Mouse (Mus musculus): ENCODE results near the gene Nfil3. TPM values are rescaled to one million over a fixed set of nuclear protein-coding genes. Genes with fewer than 3 reads are reported as not detected.
A peak's percentile ranks its signal among the peaks of the same experiment; 100 is the strongest.

Nfil3 gene
- total RNA-seq, 1 experiment from 2014 or later, result 144 TPM

DNA sequence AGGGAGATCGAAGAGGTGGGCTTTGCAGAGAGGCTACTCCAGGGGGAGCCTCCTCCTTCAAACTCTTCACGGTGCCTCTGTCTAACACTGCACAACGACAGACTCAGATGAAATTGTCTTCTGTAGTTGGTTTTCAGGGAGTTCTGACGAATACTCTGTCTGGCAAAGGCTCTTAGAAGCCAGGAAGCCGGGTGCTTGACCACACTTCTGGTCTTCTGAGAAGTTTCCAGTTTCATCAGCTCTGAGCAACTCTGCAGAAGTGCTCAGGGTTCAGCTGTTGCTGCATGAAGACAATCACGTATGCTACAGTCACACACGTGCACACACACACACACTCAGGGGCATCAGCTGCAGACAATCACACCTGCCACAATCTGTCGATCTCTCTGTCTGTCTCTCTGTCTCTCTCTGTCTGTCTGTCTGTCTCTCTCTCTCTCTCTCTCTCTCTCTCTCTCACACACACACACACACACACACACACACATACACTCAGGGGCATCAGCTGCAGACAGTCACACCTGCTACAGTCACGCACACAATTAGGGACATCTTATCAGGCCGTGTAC, 5.4 kb upstream of the Nfil3 start:
- no peak for ATAC-seq (replicated peaks; ENCODE audit: insufficient number of reproducible peaks, low FRiP score, low TSS enrichment, poor library complexity, severe bottlenecking)

DNA sequence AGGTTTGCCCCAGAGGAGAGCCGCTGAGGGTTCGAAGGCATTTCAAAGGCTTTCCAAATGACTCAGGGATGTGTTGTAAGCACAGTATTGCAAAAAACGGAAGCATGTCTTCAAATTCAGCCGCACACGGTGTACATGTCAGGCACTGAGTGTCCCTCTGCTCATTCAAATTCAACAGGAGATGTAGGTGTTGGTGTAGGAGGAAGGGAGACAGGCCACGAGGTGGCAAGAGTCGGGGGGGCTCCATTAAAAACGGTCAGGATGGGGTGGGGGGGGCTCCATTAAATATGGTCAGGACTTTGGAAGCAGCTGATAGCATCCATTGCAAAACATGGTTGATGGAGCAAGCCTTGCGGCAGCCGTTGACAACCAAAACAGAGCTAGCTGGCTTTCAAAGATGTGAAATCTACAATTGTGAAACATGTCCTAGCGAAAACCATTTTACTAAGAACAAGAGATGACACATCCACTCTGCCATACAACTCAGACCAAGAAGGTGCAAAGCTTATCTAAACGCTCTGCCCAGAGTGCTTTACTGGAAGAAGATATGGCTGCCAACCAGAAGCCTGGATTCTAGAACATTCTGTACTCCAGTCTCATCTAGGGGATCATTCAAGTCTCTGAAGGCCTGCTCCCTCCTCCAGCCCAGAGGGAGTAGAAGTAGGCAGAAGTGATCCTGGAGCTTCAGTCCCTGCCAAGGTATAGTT, 4.8 kb upstream of the Nfil3 start:
- peak; percentile 34 for ATAC-seq (replicated peaks; ENCODE audit: insufficient number of reproducible peaks, low FRiP score, low TSS enrichment, poor library complexity, severe bottlenecking)

DNA sequence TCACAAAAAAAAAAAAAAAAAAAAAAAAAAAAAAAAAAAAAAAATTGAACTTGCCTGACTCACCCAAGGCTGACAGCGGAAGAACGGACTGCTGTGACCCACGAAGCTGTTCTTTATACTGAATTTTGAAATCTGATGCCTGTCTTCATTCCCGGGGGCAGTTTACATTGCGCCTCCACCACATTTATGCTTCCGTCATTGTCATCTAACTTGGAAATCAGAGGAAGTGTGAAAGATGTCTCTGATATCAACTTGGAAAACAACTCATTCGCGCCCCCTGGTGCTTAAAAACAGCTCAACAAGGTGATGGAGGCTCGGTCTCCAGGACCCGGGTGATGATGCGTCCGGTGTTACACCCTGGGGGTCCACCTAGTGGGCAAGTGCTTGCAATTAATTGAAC, 1.8 kb upstream of the Nfil3 start:
- peak; percentile 32 for ATAC-seq (replicated peaks; ENCODE audit: insufficient number of reproducible peaks, low FRiP score, low TSS enrichment, poor library complexity, severe bottlenecking)

DNA sequence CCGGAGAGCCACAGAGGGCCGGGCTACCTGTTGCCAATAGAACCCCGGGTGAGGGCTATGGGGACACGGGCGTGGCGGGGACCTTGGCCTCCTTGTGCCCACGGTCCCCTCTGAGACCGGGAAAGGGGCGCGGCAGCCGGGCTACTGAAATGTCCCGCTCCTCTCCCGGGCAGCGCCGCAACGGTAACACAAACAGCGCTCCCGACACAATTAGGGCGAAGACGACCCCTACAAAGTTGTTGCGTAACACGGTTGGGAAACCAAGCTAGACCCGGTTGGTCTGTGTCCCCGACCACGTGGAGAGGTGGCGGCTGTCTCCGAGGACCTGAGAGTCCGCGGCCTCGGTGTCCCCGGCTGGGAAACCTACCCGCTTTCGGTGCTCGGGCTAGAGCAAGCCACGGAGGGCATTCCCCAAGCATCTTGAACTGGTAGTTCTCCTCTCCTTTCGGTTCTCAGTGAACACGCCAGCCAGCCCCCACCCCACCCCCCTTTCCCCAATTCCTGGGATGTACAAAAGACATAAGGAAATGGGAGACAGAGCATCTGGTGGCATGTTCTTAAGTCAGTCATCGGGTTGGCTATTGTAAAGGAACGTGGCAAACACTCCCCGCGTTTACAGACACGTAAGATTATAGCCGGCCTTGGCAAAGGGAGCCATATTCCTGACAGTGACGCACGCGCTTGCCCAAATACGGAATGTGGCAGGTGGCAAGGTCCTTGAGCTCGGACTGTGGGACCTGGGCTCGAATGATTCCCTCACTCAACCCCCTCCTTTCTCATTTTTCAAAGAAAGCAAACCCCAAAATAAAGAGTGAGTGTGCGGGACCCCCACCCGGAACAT, 788 bp upstream of the Nfil3 start:
- 0 out of 2 replicates have a peak, but pooled peaks have one; percentile 1 for ATAC-seq (replicated peaks; ENCODE audit: insufficient number of reproducible peaks, low FRiP score, low TSS enrichment, poor library complexity, severe bottlenecking)

DNA sequence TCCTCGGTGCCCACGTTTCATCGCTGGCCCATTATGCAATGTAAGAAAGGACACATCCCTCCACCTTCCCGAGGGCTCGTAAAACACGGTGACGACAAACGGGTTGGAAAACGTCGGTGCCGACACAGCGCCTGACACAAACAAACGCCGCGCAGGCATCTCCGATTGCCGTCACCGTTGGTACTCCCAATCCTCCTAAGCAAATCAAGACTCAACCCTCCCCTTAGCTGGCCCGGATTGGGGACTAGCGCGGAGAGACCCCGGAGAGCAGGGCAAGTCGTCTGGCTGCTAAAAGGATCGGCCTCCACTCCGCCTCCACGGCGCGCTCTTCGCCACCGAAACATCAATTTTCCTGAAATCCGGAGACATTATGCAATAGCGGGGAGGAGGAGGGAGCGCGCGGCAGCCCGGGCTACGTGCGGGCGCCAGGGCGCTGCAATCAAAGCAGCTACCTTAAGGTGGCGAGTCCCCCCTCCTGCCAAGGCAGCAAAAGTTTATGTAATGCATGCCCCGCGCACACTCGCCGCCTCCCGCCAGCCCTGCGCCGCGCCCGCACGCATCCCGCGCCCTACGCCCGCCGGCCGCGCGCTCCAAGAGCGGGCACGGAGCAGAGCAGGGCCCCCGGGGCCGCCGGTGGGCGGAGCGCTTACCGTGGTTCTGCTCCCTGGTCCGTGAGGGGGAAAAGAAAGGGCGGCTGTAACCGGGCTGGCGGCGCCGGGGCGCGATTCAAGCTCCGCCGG, 492 bp downstream of the Nfil3 start:
- ATAC-seq (replicated peaks; ENCODE audit: insufficient number of reproducible peaks, low FRiP score, low TSS enrichment, poor library complexity, severe bottlenecking), result no peak

DNA sequence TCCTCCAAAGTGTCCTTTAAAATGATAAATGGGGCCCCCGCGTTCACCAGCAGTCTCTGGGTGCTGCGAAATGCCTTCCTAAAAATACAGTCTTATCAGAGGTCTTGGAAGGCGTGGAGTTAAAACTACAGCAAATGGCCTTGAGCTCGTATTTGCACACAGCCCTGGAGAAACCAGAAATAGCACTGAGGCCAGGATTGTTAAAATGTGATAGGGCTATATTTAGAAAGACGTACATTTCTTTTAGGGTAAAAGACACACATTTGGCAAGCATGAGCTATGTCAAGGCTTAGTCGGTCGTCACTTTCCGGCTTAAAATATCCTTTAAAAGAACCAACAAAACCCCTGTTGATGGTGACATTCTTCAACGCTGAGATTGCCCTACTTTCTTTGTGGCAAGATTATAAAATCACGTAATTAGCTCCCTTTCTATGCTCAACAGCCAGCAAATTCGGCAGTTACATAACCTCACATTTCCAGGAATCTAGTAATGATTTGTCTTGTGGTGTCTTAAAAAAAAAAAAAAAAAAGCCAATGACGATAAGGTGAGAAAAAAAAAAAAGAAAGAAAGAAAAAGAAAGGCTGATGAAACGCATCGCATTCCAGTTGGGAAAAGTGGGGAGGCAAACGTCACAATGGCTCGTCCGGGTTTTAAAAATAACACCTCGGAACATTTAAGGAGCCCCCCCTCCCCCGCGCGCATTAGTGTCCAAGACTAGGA, 1.4 kb downstream of the Nfil3 start:
- ATAC-seq (replicated peaks; ENCODE audit: insufficient number of reproducible peaks, low FRiP score, low TSS enrichment, poor library complexity, severe bottlenecking), result no peak

DNA sequence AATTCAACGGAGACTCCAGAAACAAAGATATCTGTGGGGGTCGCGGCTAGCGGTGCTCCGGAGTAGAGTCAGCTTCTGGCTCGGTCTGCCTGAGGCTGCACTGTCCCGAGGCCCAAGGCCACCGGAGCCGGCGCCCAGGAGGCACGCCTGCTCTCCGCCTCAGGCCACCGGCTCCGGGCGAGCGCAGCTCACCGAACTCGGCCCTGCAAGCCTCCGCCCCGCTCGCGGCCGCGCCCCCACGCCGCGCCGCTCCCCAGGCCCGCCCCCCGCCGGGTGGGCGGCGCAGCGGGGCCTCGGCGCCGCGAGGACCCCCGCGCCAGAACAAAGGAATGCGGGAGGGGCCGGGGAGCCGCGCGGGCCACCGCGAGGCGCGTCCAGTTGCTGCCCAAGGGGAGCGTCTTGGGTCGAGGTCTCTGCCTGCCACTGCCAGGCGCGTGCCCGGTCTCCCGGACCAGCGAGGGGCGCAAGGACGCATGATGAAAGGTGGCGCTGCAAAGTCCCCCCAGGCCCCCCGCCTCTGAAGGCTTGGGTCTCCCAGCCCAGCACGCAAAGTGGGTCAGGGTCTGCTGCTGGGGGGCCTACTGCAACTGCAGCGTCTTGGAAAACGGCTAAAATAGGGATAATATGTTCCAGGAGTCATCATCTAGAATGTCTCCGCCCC, 2.4 kb downstream of the Nfil3 start:
- ATAC-seq (replicated peaks; ENCODE audit: insufficient number of reproducible peaks, low FRiP score, low TSS enrichment, poor library complexity, severe bottlenecking), result no peak

DNA sequence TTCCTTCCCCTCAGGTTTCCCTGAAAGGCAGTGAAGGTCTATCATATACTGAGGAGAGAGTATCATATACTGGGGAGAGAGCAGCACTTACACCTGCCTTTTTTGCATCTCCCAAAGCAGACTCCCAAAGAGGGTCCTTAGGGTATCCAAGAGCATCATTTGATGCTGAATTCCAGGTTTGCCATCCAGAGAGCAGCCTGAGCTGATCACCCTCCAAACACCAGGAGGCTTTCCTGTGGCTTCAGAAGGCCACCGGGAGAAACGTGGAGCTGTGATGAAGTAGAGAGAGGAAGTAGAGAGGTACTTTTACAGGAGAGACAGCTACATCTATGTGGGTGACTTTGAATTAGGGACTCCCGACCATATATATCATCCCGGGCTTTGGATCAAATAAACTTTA, 3.1 kb downstream of the Nfil3 start:
- ATAC-seq (replicated peaks; ENCODE audit: insufficient number of reproducible peaks, low FRiP score, low TSS enrichment, poor library complexity, severe bottlenecking), result no peak

DNA sequence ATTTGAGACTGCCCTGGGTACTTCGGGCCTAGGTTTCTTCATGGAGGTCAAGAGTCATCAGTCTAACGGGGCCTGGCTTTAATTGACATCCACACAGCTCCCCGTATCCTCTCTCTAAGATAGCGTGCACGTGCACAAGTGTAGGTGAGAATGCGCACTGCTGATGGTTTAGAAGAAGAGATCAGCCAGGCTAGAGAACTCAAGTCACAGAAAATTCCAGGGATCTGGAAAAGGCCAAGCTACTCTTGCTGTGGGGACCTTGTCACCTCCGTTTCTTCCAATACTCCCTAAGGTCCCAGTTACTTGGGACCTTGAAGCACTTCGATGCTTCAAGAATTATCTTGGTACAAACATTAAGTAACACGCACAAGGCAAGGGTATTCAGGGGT, 3.7 kb downstream of the Nfil3 start:
- no peak for ATAC-seq (replicated peaks; ENCODE audit: insufficient number of reproducible peaks, low FRiP score, low TSS enrichment, poor library complexity, severe bottlenecking)

DNA sequence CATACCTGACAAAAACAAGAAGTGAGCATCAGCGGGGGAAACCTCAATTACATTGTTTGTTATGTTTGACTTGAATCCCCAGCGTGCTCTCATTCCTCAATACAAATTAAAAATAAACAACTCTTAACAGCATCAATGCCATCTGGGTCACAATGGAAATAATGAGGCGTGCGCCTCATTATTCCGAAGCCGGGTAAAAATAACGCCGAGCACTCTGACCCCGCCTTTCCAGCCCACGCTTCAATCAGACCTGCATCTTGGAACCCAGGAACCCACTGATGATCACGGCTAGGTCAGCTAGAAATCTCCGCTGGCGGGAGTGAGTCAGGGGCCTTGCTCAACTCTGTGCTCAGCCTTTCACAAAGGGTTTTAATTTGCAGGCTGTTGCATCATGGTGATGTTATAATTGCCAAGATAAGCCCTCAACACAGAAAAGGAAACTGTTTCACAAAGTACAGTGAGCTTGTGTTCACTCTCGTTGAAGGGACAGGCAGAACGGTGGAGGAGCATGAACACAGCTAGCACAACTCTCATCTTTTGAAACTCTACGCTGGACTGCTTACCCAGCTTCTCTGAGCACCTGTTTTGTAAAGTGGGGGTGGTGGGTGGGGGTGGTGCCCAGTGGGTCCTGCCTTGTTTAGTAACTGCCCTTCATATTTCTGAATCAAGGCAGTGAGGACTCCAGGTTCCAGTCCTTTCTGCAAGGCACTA, 4.2 kb downstream of the Nfil3 start:
- peak; percentile 47 for ATAC-seq (replicated peaks; ENCODE audit: insufficient number of reproducible peaks, low FRiP score, low TSS enrichment, poor library complexity, severe bottlenecking)

DNA sequence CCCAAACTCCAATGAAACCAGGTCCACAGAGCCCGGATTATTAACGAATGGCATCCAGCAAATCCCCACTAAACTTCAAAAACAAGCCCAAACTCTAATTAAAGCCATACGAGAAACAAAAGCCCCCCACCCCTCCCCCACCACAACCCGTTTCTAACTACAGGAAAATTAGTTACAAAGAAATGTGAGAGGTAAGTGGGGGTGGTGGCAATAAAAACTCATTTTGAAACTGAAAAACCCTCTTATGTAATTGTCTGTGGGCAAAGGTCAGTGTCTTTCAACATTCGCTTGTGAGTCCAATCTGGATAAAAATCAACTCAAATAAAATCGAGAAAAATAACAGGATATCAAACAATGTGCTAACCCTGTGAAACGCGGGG, 4.8 kb downstream of the Nfil3 start:
- ATAC-seq (replicated peaks; ENCODE audit: insufficient number of reproducible peaks, low FRiP score, low TSS enrichment, poor library complexity, severe bottlenecking), result no peak

DNA sequence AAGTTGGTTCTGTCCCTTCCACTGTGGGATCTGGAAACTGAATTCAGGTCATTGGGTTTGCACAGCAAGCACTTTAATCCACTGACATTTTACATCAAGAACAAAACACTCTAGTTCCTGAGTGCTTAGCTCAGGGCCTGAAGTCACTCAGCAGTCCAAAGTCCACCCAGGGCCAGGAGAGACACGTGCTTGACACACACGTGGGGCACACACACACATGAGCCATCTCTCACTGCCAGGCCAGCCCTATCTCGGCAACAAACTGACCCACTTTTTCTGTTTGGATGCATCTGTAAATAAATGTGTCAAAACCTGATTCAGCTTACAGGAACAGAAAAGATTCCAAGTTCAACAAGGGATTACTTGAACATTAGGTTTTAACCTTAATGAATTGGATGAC, 6.2 kb downstream of the Nfil3 start:
- ATAC-seq (replicated peaks; ENCODE audit: insufficient number of reproducible peaks, low FRiP score, low TSS enrichment, poor library complexity, severe bottlenecking), result no peak

DNA sequence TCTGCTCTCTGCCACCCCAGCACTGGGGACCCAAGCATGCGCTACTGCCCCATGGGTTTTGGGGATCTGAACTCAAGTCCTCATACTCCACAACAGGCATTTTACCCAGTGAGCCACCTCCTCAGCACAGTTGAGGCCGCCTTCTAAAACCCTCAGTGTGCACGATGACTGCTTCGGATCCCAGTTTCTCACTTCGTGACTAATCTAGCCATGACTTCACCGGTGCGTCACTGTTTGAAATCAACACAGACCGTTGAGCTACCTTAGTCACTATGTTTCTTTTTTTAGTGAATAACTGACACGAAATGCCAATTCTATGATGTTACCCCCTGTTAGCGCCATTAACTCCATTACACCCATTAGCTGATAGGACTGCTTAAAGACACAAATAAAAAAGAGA, 7.4 kb downstream of the Nfil3 start:
- no peak for ATAC-seq (replicated peaks; ENCODE audit: insufficient number of reproducible peaks, low FRiP score, low TSS enrichment, poor library complexity, severe bottlenecking)

DNA sequence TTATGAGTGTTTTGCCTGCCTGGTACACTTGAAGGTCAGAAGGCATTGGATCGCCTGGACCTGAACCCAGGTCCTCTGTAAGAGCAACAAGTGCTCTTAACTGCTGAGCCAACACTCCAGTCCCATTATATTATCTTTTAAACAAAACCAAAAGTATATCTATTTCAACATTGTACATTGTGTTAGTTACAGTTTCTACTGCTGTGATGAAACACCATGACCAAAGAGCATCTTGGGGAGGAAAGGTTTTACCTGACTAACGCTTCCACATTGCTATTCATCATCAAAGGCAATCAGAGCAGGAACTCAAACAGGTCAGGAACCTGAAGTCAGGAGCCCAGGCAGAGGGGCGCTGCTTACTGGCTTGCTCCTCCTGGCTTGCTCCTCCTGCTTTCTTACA, 8.2 kb downstream of the Nfil3 start:
- ATAC-seq (replicated peaks; ENCODE audit: insufficient number of reproducible peaks, low FRiP score, low TSS enrichment, poor library complexity, severe bottlenecking), result no peak

DNA sequence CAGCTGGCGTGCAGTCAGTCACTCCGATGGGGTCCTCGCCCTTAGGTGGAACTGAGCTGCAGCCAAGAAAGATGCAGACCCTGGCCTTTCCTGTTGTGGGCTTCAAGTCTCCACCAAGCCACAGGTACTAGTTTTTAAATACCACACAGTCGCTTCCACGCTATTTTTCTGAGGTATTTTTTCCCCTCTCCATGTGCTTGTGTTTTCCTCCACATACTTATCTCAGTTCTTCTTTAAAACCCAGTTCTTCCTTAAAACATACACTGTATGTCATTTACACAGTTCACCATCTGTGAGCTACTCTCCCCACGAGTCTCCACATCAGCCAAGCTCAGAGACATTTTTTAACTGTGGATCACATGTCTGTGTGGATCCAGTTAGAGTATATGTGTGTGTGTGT, 10.0 kb downstream of the Nfil3 start:
- ATAC-seq (replicated peaks; ENCODE audit: insufficient number of reproducible peaks, low FRiP score, low TSS enrichment, poor library complexity, severe bottlenecking), result no peak

DNA sequence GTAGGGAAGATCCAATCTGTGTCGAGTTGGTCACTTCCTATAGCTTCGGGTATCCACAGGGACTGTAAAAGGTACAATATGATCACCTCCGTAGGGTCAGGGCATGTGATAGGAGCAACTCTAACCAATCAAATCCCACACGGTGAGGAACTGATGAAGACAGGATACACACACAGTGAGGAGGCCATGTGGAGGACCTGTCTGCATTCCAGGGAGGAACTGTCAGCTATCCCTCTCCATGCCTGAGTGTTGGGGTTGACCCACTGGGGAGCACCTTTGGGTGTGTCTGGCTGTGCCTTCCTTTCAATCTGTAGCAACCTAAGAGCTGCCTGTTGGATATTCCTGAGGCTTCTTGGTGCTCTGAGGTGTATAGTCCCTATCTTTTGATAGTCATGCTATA, 18.0 kb downstream of the Nfil3 start:
- ATAC-seq (replicated peaks; ENCODE audit: insufficient number of reproducible peaks, low FRiP score, low TSS enrichment, poor library complexity, severe bottlenecking), result no peak

DNA sequence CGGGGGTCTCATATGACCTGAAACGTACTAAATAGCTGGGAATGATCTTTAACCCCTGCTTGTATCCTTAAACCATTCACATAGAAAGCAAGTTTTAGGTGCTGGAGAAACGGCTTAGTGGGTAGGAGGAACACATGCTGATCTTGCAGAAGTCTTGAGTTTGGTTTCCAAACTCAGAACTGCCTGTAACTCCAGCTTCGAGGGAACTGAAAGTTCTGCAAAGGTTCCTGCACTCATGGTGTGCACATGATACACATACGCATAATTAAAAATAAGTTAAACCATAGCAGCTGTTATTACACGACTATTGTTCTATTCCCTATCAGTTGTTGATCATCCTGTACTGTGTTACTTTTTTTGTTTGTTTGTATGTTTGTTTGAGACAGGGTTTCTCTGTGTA, 18.5 kb downstream of the Nfil3 start:
- ATAC-seq (replicated peaks; ENCODE audit: insufficient number of reproducible peaks, low FRiP score, low TSS enrichment, poor library complexity, severe bottlenecking), result peak; percentile 25; the same call in 1 of the 2 replicates
